ENCODE assay signal across 8 mouse cellular contexts in genomic region chr11:102447497-102447896, GRCm38 (mm10). TPM values are rescaled to one million over a fixed set of nuclear protein-coding genes. Genes with fewer than 3 reads are reported as not detected.
DNase-seq lines count a peak whose midpoint lies in the region; ATAC-seq and TF ChIP-seq lines count a peak whose summit lies in the region.

TSS of gene Fam171a2 (minus strand) at chr11:102447682.

- ATAC-seq in forebrain, postnatal 0 days, result peak; percentile 85
- peak; percentile 29 to 54; a peak in 3 of 4 replicates for ATAC-seq in hematopoietic stem cell, adult 5-6 weeks (replicated peaks in 1 of 2; ENCODE audit: insufficient read depth in 1 of 2, low FRiP score in 2 of 2, low TSS enrichment in 1 of 2, low read depth in 1 of 2, poor library complexity in 2 of 2, severe bottlenecking in 2 of 2)

- peak within 1 kb of the TSS; percentile 74 for H3K4me3 ChIP-seq in kidney, adult 2 months (ENCODE audit: insufficient read depth, low read depth, low read length)
- H3K4me3 ChIP-seq in forebrain, postnatal 0 days (ENCODE audit: low read depth, low read length), result peak within 1 kb of the TSS; percentile 98
- peak within 1 kb of the TSS; percentile 91 for H3K4me3 ChIP-seq in left cerebral cortex, adult 2 months

- under 1% methylated on average over 40 of the region's 40 CpGs for WGBS in kidney, adult 2 months
- WGBS in forebrain, postnatal 0 days, result 4% methylated on average over 35 of the region's 40 CpGs

- peak within 1 kb of the TSS; percentile 85 for H3K4me2 ChIP-seq in forebrain, postnatal 0 days (ENCODE audit: low read depth)

- peak within 1 kb of the TSS; percentile 100 for H3K9ac ChIP-seq in forebrain, postnatal 0 days

- TF ChIP-seq POLR2A in kidney, adult 2 months (IDR thresholded peaks at IDR 0.05; ENCODE audit: low read depth, low read length), result no peak

- intact Hi-C loops in left cerebral cortex, adult 2 months (cut with DNase I), result no loop called here

- H3K27me3 ChIP-seq in kidney, adult 2 months (replicated peaks; ENCODE audit: control insufficient read depth, insufficient read depth, low read length), result peaks cover 2% of the 10 kb centered on the region
- H3K27me3 ChIP-seq in forebrain, postnatal 0 days (ENCODE audit: insufficient read depth, low read length), result no peaks in the 10 kb centered on the region

- TF ChIP-seq CTCF in kidney, adult 2 months (conservative IDR thresholded peaks at IDR 0.05; ENCODE audit: insufficient read depth, insufficient read length, low read depth, low read length), result peak; percentile 49
- TF ChIP-seq CTCF in forebrain, postnatal 0 days (IDR thresholded peaks at IDR 0.05; ENCODE audit: low read depth), result peak; percentile 86
- TF ChIP-seq CTCF in left cerebral cortex, adult 2 months (IDR thresholded peaks at IDR 0.05), result peak; percentile 91

- H3K9me3 ChIP-seq in forebrain, postnatal 0 days (ENCODE audit: low read length), result no peaks in the 10 kb centered on the region

- H3K27ac ChIP-seq in kidney, adult 2 months (ENCODE audit: insufficient read depth, low read depth, low read length), result peak within 1 kb of the TSS; percentile 18
- H3K27ac ChIP-seq in forebrain, postnatal 0 days (ENCODE audit: low read depth, low read length), result peak within 1 kb of the TSS; percentile 99
- H3K27ac ChIP-seq in left cerebral cortex, adult 2 months, result peak within 1 kb of the TSS; percentile 97

- H3K4me1 ChIP-seq in kidney, adult 2 months (ENCODE audit: control insufficient read depth, insufficient read depth, low read length), result no peaks in the 10 kb centered on the region
- H3K4me1 ChIP-seq in forebrain, postnatal 0 days (ENCODE audit: insufficient read depth), result peaks cover 24% of the 10 kb centered on the region

- peak; percentile 59 for DNase-seq in kidney, adult 2 months
- no peak for DNase-seq in kidney, adult 9 months
- DNase-seq in cerebellum, adult 9-10 months, result peak; percentile 82
- peak; percentile 92 for DNase-seq in forebrain, postnatal 0 days
- DNase-seq in left cerebral cortex, adult 2 months (ENCODE audit: extremely low spot score in 1 of 2, low spot score in 2 of 2), result peak; percentile 83 to 89
- peak; percentile 78 for DNase-seq in lung, postnatal 36 days
- peak; percentile 86 for DNase-seq in right cerebral cortex, postnatal 14 days

- no peaks in the 10 kb centered on the region for H3K36me3 ChIP-seq in kidney, adult 2 months (ENCODE audit: control insufficient read depth, insufficient read depth, low read length)
- peaks cover 13% of the 10 kb centered on the region for H3K36me3 ChIP-seq in forebrain, postnatal 0 days (ENCODE audit: insufficient read depth)

RNA-seq across cellular contexts. Expression of gene Fam171a2, which starts in this region (rescaled TPM):
- 18.9 and 20.4 TPM in 2 replicates for polyA plus RNA-seq in kidney, adult 2 months (2012; rRNA removed)
- total RNA-seq in forebrain, postnatal 0 days (2014; rRNA removed), result 351 and 361 TPM in 2 replicates
- 26.2 and 26.9 TPM in 2 replicates for polyA plus RNA-seq in forebrain, postnatal 0 days (2015; fragmentation: Nextera tagmentation; extraction: Ambion mirVana)
- total RNA-seq in hematopoietic stem cell, adult 5-6 weeks (2017), result 8.1 and 13.5 TPM in 2 replicates
- 100 to 1,000 TPM; 117 to 123 TPM for total RNA-seq in left cerebral cortex, adult 2 months (2021)

Comparison
In these comparisons a context has a peak if more than half of its experiments do, and no peak if none do; other contexts are left out.
1. H3K27ac ChIP-seq: peak in every context shown above with its lines; median percentile 99 in forebrain, postnatal 0 days; 97 in left cerebral cortex, adult 2 months; 18 in kidney, adult 2 months.